Mouse (Mus musculus) v-Abl transformed pro-B cells (cell line): ENCODE results near the gene Pde6d.

Source experiments
- in situ Hi-C, 2 experiments: fragments of 400-800 bp; cut with MboI; formaldehyde crosslinking; loops; one replicate each; pipeline ENCODE4 v1.15.1; 2025; ENCODE audit not compliant: unreplicated experiment in 2 of 2

The Pde6d gene

GRCm38 (mm10) chr1:86571941-86572340, 10.5 kb downstream of the Pde6d start:
- in situ Hi-C loops = no loop called here

- in situ Hi-C loops = no loop called here
Observed at GRCm38 (mm10) chr1:86571381-86571780, 11.0 kb downstream of the Pde6d start.

- in situ Hi-C loops = no loop called here
Observed at GRCm38 (mm10) chr1:86569292-86569860, 13.1 kb downstream of the Pde6d start.

DNA sequence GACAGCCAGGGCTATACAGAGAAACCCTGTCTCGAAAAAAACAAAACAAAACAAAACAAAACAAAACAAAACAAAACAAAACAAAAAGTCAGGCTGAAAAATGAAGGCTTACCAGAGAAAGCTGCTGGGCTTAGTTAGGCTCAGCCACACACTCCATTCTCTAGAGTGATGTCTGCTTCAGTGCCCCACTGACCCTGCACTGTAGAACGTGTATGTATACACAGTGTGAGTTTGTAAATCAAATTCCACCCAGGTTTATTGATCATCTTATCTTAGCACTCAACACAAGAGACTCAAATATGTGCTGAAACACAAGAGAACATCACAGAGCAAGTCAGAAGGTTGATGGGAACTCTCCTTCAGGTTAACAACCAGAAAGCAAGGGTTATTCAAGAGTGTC, 14.0 kb downstream of the Pde6d start:
- in situ Hi-C loops = no loop called here

DNA sequence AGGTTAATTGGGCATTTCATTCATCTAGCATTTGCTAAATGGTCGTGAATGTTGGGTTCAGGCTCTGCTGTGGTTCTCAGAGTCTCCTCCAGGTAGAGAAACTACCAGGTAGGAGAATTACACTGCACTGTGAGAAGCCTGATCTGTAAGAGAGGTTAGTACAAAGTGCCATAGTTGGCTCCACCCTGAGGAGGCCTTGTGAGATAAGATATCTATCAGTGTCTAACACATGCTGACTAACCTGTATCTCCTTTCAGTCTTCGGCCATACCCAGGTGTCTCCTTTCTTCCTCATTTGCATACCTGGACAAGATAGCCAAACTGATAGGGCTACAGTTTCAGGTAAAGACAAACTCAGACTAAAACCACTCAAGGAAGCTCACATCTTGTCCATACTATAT, 19.8 kb downstream of the Pde6d start:
- in situ Hi-C loops = no loop called here

DNA sequence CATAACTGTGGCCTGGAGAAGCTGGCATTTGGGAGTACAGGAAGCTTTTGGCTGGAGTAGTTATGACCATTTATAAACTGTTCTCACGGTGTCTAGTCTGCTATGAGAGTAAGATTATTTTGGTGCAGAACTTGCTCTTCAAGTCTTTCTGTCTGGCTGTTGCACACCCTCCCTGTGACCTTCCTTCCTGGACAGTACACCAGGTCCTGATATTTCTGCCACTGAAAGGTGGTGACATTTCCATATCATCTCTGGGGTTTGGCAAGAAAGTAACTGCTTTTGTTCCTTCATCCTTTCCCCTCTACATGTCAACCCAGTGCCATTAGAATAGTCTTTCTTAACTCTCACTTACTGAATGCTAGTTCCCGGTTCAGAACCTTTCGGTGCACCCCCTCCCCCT, 23.2 kb downstream of the Pde6d start:
- in situ Hi-C loops = no loop called here

- in situ Hi-C loops = no loop called here
Observed at GRCm38 (mm10) chr1:86557872-86558271, 24.6 kb downstream of the Pde6d start.

GRCm38 (mm10) chr1:86555665-86556064, 26.8 kb downstream of the Pde6d start:
- in situ Hi-C loops = no loop called here

DNA sequence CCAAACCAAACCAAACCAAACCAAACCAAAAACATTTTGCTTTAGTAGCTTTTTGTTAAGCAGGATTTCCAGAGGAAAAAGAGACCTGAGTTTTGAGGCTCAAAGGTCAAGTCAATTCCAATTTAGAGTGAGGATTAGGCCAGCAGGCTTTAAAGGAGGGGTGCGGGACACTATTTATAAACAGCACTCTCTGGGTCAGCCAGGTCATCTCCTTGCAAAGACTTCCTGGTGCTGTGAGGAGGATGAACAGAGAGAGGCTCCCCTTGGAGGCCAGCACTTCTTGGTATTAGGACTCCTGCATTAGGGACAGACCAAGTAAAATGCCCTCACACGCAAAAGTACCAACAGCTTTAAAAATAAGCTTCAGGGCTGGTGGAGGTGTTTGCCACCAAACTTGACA, 30.6 kb downstream of the Pde6d start:
- in situ Hi-C loops = no loop called here

DNA sequence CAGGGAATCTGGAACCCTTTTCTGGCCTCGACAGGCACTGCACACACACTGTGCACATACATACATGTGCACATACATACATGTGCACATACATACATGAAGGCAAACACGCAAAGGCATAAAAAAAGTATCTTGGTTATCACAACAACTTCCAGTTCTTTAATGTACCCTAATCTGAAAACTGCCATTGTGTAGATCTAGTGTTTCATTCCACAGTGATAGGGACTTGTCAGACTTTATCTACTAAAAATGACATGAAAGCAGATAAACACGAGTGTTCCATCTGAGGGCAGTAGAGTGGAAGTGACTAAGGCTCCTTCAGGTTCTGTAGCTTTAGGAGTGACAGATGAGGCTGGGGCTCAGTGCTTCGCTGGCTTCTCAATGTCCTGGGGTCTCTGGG, 31.1 kb downstream of the Pde6d start:
- in situ Hi-C loops = no loop called here

GRCm38 (mm10) chr1:86546797-86547196, 35.6 kb downstream of the Pde6d start:
- in situ Hi-C loops = loop anchor here in 1 of 2 experiments (10.0 kb wide), 1 partner anchor 382 kb away; no protein-coding TSS in a partner anchor

GRCm38 (mm10) chr1:86542584-86542983, 39.8 kb downstream of the Pde6d start:
- in situ Hi-C loops = loop anchor here in 1 of 2 experiments (10.0 kb wide), 1 partner anchor 378 kb away; no protein-coding TSS in a partner anchor

- in situ Hi-C loops = loop anchor here (5.0 kb wide), 1 partner anchor 37 kb away; no protein-coding TSS in a partner anchor
Observed at GRCm38 (mm10) chr1:86539583-86539982, 42.8 kb downstream of the Pde6d start.

DNA sequence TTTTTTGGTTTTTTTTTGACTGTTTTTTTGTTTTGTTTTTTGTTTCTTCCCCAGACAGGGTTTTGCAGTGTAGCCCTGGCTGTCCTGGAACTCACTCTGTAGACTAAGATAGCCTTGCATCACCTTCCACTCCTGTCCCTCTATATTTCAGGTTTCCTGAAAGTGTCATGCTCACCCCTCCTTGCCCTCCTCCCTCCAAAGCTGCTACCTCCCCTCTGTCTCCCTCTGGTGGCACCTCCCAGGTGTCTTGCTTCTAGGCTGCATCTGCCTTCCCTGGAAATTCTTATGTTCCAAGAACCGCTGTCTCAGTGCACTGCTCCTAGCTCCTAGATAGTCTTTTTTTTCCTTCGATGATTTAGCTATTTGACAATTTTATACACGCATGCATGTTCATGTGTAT, 44.0 kb downstream of the Pde6d start:
- in situ Hi-C loops = loop anchor here (5.0 kb wide), 1 partner anchor 36 kb away; no protein-coding TSS in a partner anchor

- in situ Hi-C loops = loop anchor here in 1 of 2 experiments (5.0 kb wide), 1 partner anchor 96 kb away; no protein-coding TSS in a partner anchor
Observed at GRCm38 (mm10) chr1:86533411-86534130, 48.9 kb downstream of the Pde6d start.

DNA sequence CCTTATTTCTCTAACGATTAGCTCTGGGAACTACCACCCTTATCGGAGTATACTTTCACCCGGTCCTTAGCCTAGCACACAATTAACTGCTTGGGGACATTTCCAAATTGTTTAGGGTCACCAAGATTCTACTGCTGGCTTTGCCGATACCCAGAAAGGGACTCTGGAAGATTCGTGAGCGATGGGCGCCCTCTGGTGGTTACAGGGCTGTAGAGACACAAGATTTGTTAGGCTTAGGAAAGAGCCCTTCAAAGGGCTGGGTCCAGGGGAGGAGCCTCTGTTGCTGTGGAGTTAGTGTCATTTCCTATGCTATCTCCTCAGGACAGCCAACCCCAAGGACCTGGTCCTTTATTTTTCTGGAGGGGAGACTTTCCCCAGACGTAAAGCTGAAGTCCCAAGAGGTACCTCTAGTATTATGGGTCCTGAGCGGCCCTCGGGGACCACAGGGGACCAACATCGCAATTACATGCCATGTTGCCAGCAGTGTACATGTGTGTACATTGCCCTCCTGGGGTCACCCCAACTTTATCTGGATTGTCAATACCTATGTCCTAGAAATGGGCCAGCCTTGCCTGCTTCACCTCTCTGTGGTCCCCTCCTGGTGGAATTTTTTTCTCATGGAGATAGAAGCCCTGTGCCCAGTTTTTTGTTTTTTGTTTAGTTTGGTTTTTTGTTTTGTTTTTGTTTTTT, 49.9 kb downstream of the Pde6d start:
- in situ Hi-C loops = loop anchor here in 1 of 2 experiments (5.0 kb wide), 1 partner anchor 95 kb away; no protein-coding TSS in a partner anchor

- in situ Hi-C loops = loop anchor here in 1 of 2 experiments (5.0 kb wide), 1 partner anchor 94 kb away; no protein-coding TSS in a partner anchor
Observed at GRCm38 (mm10) chr1:86531547-86532321, 50.7 kb downstream of the Pde6d start.

- in situ Hi-C loops = loop anchor here in 1 of 2 experiments (5.0 kb wide), 1 partner anchor 94 kb away; no protein-coding TSS in a partner anchor
Observed at GRCm38 (mm10) chr1:86530871-86531546, 51.4 kb downstream of the Pde6d start.

GRCm38 (mm10) chr1:86529590-86529989, 52.8 kb downstream of the Pde6d start:
- in situ Hi-C loops = no loop called here
